Mouse (Mus musculus) adrenal gland, adult 18-20 months (tissue): ENCODE measurements around the gene Crp. TPM values are rescaled to one million over a fixed set of nuclear protein-coding genes. Genes with fewer than 3 reads are reported as not detected.

ENCODE experiments used
- DNase-seq, 2 experiments: peaks; one replicate each; pipeline ENCODE4 v3.0.0; 2021 to 2022; ENCODE audit warnings: low spot score in 2 of 2
- long read RNA-seq, 2 experiments: library from polyadenylated mRNA; stranded (forward); transcript quantifications; one replicate each; pipeline ENCODE4 v2.0.0; 2021
- total RNA-seq, 2 experiments: library from RNA; stranded (reverse); gene quantifications; 1 replicate in 1 of 2; 2 replicates in 1 of 2; pipeline ENCODE4 v1.2.3; 2021

Crp gene
- total RNA-seq, result not detected
- long read RNA-seq, experiment 1, result 0 reads
- long read RNA-seq, experiment 2, result 0 reads

- DNase-seq, result no peak
Observed at GRCm38 (mm10) chr1:172697844-172698243, at the start of gene Crp. TSS of gene Crp (plus strand) at chr1:172698055.

GRCm38 (mm10) chr1:172649396-172649795, 48.5 kb upstream of the Crp start:
- DNase-seq, result no peak

- DNase-seq, result peak; percentile 44 to 49
Observed at GRCm38 (mm10) chr1:172650519-172651287, 47.2 kb upstream of the Crp start.

GRCm38 (mm10) chr1:172651288-172651987, 46.4 kb upstream of the Crp start:
- DNase-seq, result no peak

- DNase-seq, result no peak
Observed at GRCm38 (mm10) chr1:172652040-172652662, 45.7 kb upstream of the Crp start.

GRCm38 (mm10) chr1:172653900-172654299, 44.0 kb upstream of the Crp start:
- DNase-seq, result no peak

GRCm38 (mm10) chr1:172657266-172657665, 40.6 kb upstream of the Crp start:
- no peak for DNase-seq

- no peak for DNase-seq
Observed at GRCm38 (mm10) chr1:172659688-172660087, 38.2 kb upstream of the Crp start.

- no peak for DNase-seq
Observed at GRCm38 (mm10) chr1:172665457-172665856, 32.4 kb upstream of the Crp start.

GRCm38 (mm10) chr1:172667597-172667996, 30.3 kb upstream of the Crp start:
- no peak for DNase-seq

- no peak for DNase-seq
Observed at GRCm38 (mm10) chr1:172670716-172671115, 27.1 kb upstream of the Crp start.

- DNase-seq, result no peak
Observed at GRCm38 (mm10) chr1:172680742-172681141, 17.1 kb upstream of the Crp start.

- DNase-seq, result no peak
Observed at GRCm38 (mm10) chr1:172683551-172683950, 14.3 kb upstream of the Crp start.

- no peak for DNase-seq
Observed at GRCm38 (mm10) chr1:172683957-172684356, 13.9 kb upstream of the Crp start.

GRCm38 (mm10) chr1:172685178-172685577, 12.7 kb upstream of the Crp start:
- peak in 1 of 2 experiments; percentile 12 for DNase-seq

- no peak for DNase-seq
Observed at GRCm38 (mm10) chr1:172697422-172697821, 433 bp upstream of the Crp start.

- no peak for DNase-seq
Observed at GRCm38 (mm10) chr1:172700814-172701213, 3.0 kb downstream of the Crp start.

GRCm38 (mm10) chr1:172701381-172701780, 3.5 kb downstream of the Crp start:
- no peak for DNase-seq

- DNase-seq, result no peak
Observed at GRCm38 (mm10) chr1:172701901-172702300, 4.0 kb downstream of the Crp start.

GRCm38 (mm10) chr1:172704769-172705168, 6.9 kb downstream of the Crp start:
- DNase-seq, result no peak

GRCm38 (mm10) chr1:172706243-172706642, 8.4 kb downstream of the Crp start:
- no peak for DNase-seq

- DNase-seq, result no peak
Observed at GRCm38 (mm10) chr1:172709788-172710350, 12.0 kb downstream of the Crp start.
